Mouse (Mus musculus) heart, embryonic 13.5 days (tissue): ENCODE results near the gene Rnf113a1. TPM values are rescaled to one million over a fixed set of nuclear protein-coding genes. Genes with fewer than 3 reads are reported as not detected.
A peak's percentile ranks its signal among the peaks of the same experiment; 100 is the strongest.
"Not testable (repeated sequence)": the region's sequence is repeated elsewhere in the genome, so short reads cannot be mapped to it uniquely, and the experiment has no call there.

ENCODE experiments used
- ATAC-seq: fragments of 200-750 bp; cut with Nextera tagmentation; 2 replicates; pipeline ENCODE4 v1.8.0; 2017; ENCODE audit warnings: moderate TSS enrichment; ENCODE audit not compliant: insufficient number of reproducible peaks, low FRiP score, low TSS enrichment; ENCODE audit errors: extremely low read depth
- H3K27ac ChIP-seq: fragments of 300-500 bp; sonication (generic); replicated peaks from 2 replicates; pipeline ENCODE4 v1.5.1; 2015; ENCODE audit warnings: moderate library complexity, mild to moderate bottlenecking, inconsistent platforms
- H3K27me3 ChIP-seq: fragments of 300-500 bp; sonication (generic); replicated peaks from 2 replicates; pipeline ENCODE4 v1.6.1; 2015; ENCODE audit warnings: mild to moderate bottlenecking, inconsistent platforms
- H3K36me3 ChIP-seq: fragments of 300-500 bp; sonication (generic); 2 replicates; pipeline ENCODE4 v1.6.1; 2015; ENCODE audit warnings: mild to moderate bottlenecking, inconsistent platforms
- H3K4me1 ChIP-seq: fragments of 300-500 bp; sonication (generic); 2 replicates; pipeline ENCODE4 v1.6.1; 2015; ENCODE audit warnings: inconsistent platforms
- H3K4me2 ChIP-seq: fragments of 300-500 bp; sonication (generic); 2 replicates; pipeline ENCODE4 v1.6.1; 2015; ENCODE audit warnings: inconsistent platforms, mild to moderate bottlenecking, moderate library complexity
- H3K4me3 ChIP-seq: fragments of 300-500 bp; sonication (generic); 2 replicates; pipeline ENCODE4 v1.5.1; 2015; ENCODE audit warnings: moderate library complexity, mild to moderate bottlenecking, inconsistent platforms
- H3K9ac ChIP-seq: fragments of 300-500 bp; sonication (generic); 2 replicates; pipeline ENCODE4 v1.6.1; 2015; ENCODE audit warnings: inconsistent platforms, mild to moderate bottlenecking, moderate library complexity
- H3K9me3 ChIP-seq: fragments of 300-500 bp; sonication (generic); 2 replicates; pipeline ENCODE4 v1.6.1; 2016; ENCODE audit warnings: inconsistent platforms
- WGBS: fragments of 180-500 bp; shearing (Covaris S2); methylation state at CpG from one replicate; pipeline ENCODE4 v1.1.7; 2015; ENCODE audit warnings: mixed read lengths; 5-methylcytosine and 5-hydroxymethylcytosine counted together
- polyA plus RNA-seq: library from polyadenylated mRNA; unstranded; fragments of >200 nt; fragmentation: Nextera tagmentation; extraction: Ambion mirVana; gene quantifications from 2 replicates; pipeline ENCODE4 v1.2.1, GENCODE M21; 2015

The Rnf113a1 gene
- polyA plus RNA-seq, 1 experiment from 2014 or later: 7.0 TPM

DNA sequence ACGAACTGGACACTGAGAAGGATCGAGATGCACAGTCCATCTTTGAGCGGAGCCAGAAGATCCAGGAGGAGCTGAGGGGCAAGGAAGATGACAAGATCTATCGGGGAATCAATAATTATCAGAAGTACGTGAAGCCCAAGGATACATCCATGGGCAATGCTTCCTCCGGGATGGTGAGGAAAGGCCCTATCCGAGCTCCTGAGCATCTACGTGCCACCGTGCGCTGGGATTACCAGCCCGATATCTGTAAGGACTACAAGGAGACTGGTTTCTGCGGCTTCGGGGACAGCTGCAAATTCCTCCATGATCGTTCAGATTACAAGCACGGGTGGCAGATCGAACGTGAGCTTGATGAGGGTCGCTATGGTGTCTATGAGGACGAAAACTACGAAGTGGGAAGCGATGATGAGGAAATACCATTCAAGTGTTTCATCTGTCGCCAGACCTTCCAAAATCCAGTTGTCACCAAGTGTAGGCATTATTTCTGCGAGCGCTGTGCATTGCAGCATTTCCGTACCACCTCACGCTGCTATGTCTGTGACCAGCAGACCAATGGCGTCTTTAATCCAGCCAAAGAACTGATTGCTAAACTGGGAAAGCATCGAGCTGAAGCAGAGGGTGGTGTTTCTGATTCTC, 817 bp downstream of the Rnf113a1 start:
- Histone ChIP-seq H3K36me3 (peaks cover 5% of the 10 kb centered on the region; the same call in 1 of the 2 replicates), H3K4me1 (peaks cover 4% of the 10 kb centered on the region), H3K27ac (no peak overlapping the region), H3K9me3 (no peaks in the 10 kb centered on the region), H3K27me3 (no peaks in the 10 kb centered on the region), H3K9ac (peak overlapping the region; percentile 80), H3K4me2 (peak overlapping the region; percentile 79), H3K4me3 (peak overlapping the region; percentile 66)
- 18% methylated on average over 28 of the region's 28 CpGs for WGBS
- no peak for ATAC-seq

DNA sequence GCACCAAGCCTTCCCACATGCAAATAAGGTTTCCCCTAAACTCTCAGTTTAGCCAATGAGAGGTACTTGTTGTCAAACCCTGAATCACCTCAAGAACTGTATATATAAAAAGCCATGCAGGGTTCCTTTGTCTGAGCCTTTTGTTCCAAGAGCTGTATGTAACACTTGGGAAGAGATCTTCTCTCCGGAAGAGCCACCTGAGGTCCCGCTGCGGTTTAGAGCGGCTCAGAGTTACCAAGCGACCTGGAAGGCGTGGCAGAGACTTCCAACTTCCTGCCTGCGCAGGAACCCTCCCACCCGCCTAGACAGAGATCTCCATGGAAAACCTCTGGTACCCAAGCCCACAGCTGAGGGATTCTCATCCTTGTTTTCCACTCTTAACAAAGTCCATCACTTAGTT, 7.6 kb downstream of the Rnf113a1 start:
- H3K27ac ChIP-seq: no peak overlapping the region
- 52% methylated on average over 8 of the region's 8 CpGs for WGBS
- no peaks in the 10 kb centered on the region for H3K36me3 ChIP-seq
- H3K4me1 ChIP-seq: no peaks in the 10 kb centered on the region
- ATAC-seq: no peak
- no peak overlapping the region for H3K9ac ChIP-seq
- H3K4me3 ChIP-seq: no peak overlapping the region
- no peaks in the 10 kb centered on the region for H3K27me3 ChIP-seq
- no peak overlapping the region for H3K4me2 ChIP-seq
- no peaks in the 10 kb centered on the region for H3K9me3 ChIP-seq

DNA sequence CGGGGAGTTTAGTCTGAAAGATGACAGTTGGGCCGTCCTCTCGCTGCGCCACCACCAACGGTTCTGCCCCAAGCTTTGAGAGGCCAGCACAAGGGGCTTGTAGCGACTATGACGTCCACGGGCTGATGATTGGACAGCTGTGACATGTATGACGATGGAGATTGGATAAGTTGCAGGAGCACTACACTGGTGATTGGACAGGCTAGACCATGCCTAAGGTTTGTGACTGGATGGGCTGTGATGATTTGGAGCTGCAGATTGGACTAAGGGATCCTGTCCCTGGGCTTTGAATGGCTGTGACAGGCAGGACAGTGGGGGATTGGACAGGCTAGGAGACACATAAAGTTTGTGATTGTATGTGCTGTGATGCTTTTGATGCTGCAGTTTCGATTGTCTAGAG, 19.9 kb downstream of the Rnf113a1 start, which contains the start of gene Gm9:
Gene Gm9 (minus strand): TSS at position 101 of the 400 bp plus-strand sequence.
- H3K36me3 ChIP-seq: no peaks in the 10 kb centered on the region
- ATAC-seq: no peak
- WGBS: 85% methylated on average over 10 of the region's 10 CpGs

DNA sequence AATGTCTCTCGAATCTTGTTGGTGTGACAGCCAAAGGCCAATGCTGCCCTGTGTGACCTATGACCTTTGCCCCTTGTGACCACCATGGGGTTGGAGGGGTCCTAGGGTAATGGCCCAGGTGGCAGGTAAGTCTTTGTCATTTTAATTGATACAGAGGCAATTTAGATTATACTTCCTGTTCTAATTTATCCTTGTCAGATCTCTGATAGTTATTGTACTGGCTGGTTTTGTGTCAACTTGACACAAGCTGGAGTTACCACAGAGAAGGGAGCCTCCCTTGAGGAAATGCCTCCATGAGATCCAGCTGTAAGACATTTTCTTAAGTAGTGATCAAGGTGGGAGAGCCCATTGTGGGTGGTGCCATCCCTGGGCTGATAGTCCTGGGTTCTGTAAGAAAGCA, 31.1 kb downstream of the Rnf113a1 start, which contains the start of gene Rhox1:
Gene Rhox1 (minus strand): TSS at position 101 of the 400 bp plus-strand sequence.
- 53% methylated on average over 1 of the region's 1 CpGs for WGBS
- H3K36me3 ChIP-seq, H3K27me3 ChIP-seq, H3K9me3 ChIP-seq, H3K27ac ChIP-seq, H3K4me1 ChIP-seq, H3K4me2 ChIP-seq, H3K4me3 ChIP-seq, ATAC-seq, H3K9ac ChIP-seq: not testable (repeated sequence)

More for the DNA sequence above, 19.9 kb downstream of the Rnf113a1 start, which contains the start of gene Gm9:
- Histone ChIP-seq H3K4me2 (no peak within 1 kb of the TSS), H3K27ac (no peak within 1 kb of the TSS), H3K27me3 (no peaks in the 10 kb centered on the region), H3K4me1 (no peaks in the 10 kb centered on the region), H3K4me3 (no peak within 1 kb of the TSS), H3K9me3 (no peaks in the 10 kb centered on the region), H3K9ac (no peak within 1 kb of the TSS)

Other genes starting within 250 kb of the Rnf113a1 start
- 50.9 and 55.0 TPM in 2 replicates for gene Sept6, start 199.5 kb upstream of the Rnf113a1 start, polyA plus RNA-seq
- 0.33 and 0.41 TPM in 2 replicates for gene Sowahd, start 142.4 kb upstream of the Rnf113a1 start, polyA plus RNA-seq
- 377 and 401 TPM in 2 replicates for gene Rpl39, start 105.8 kb upstream of the Rnf113a1 start, polyA plus RNA-seq
- 13.6 and 14.1 TPM in 2 replicates for gene Upf3b, start 80.9 kb upstream of the Rnf113a1 start, polyA plus RNA-seq
- gene Nkap, start 64.5 kb upstream of the Rnf113a1 start, polyA plus RNA-seq: 10.1 and 11.2 TPM in 2 replicates
- not detected in 2 replicates for gene Akap14, start 22.4 kb upstream of the Rnf113a1 start, polyA plus RNA-seq
- gene Ndufa1, start 82 bp upstream of the Rnf113a1 start, polyA plus RNA-seq: 659 and 790 TPM in 2 replicates
- gene Gm9, start 19.8 kb downstream of the Rnf113a1 start, polyA plus RNA-seq: not detected in 2 replicates
- not detected in 2 replicates for gene Rhox1, start 31.0 kb downstream of the Rnf113a1 start, polyA plus RNA-seq
- gene Rhox2a, start 53.7 kb downstream of the Rnf113a1 start, polyA plus RNA-seq: not detected in 2 replicates
- gene Rhox3a, start 58.7 kb downstream of the Rnf113a1 start, polyA plus RNA-seq: not detected in 2 replicates
- not detected in 2 replicates for gene Rhox4a, start 74.1 kb downstream of the Rnf113a1 start, polyA plus RNA-seq
- gene Rhox3a2, start 188.8 kb downstream of the Rnf113a1 start, polyA plus RNA-seq: not detected in 2 replicates
- 0.17 TPM in 1 of 2 replicates, not detected in the other for gene Rhox4a2, start 199.6 kb downstream of the Rnf113a1 start, polyA plus RNA-seq
- gene Rhox2b, start 220.8 kb downstream of the Rnf113a1 start, polyA plus RNA-seq: not detected in 2 replicates
- not detected in 2 replicates for gene Rhox4b, start 241.2 kb downstream of the Rnf113a1 start, polyA plus RNA-seq